Mouse (Mus musculus): ENCODE measurements around the gene Kcnt2. TPM values are rescaled to one million over a fixed set of nuclear protein-coding genes. Genes with fewer than 3 reads are reported as not detected.

Gene Kcnt2
- polyA plus RNA-seq, 1 experiment: not detected

- Histone ChIP-seq H3K4me1 (ENCODE audit: control insufficient read depth, insufficient read depth, low read length) (no peaks in the 10 kb centered on the region), H3K27ac (ENCODE audit: insufficient read depth, low read depth, low read length) (no peak overlapping the region), H3K4me3 (ENCODE audit: insufficient read depth, low read length) (no peak overlapping the region)
- no peak for TF ChIP-seq CTCF (IDR thresholded peaks at IDR 0.05; ENCODE audit: low read depth, low read length)
- no peak for TF ChIP-seq POLR2A (IDR thresholded peaks at IDR 0.05; ENCODE audit: borderline replicate concordance, low read depth, low read length)
These were observed 296.1 kb downstream of the Kcnt2 start for GRCm38 (mm10) chr1:140542066-140542465.

GRCm38 (mm10) chr1:140548711-140549110 is 302.8 kb downstream of the Kcnt2 start:
- Histone ChIP-seq H3K4me3 (ENCODE audit: insufficient read depth, low read length) (no peak overlapping the region), H3K4me1 (ENCODE audit: control insufficient read depth, insufficient read depth, low read length) (no peaks in the 10 kb centered on the region), H3K27ac (ENCODE audit: insufficient read depth, low read depth, low read length) (no peak overlapping the region)
- TF ChIP-seq POLR2A (IDR thresholded peaks at IDR 0.05; ENCODE audit: borderline replicate concordance, low read depth, low read length): no peak
- TF ChIP-seq CTCF (IDR thresholded peaks at IDR 0.05; ENCODE audit: low read depth, low read length): no peak

DNA sequence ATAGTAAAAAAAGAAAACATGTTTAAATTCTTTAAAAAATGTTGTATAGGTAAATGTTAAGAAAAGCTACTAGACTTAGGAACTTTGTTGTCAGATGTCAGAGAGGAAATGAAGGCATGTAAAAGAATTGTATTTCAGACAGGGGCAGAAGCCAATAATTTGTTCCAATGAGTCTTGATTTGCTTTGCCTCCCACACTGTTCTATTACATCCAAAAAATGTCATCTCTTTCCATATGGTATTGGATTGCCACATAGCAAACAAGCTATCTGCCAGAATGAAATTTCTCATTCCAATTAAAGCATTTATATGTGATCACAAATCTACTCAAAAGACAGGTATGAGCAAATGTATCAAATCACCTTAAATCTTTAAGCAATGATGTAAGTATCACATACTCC is 314.8 kb downstream of the Kcnt2 start:
- Histone ChIP-seq H3K27ac (ENCODE audit: insufficient read depth, low read depth, low read length) (no peak overlapping the region), H3K4me3 (ENCODE audit: insufficient read depth, low read length) (no peak overlapping the region), H3K4me1 (ENCODE audit: control insufficient read depth, insufficient read depth, low read length) (no peaks in the 10 kb centered on the region)
- TF ChIP-seq POLR2A (IDR thresholded peaks at IDR 0.05; ENCODE audit: borderline replicate concordance, low read depth, low read length) (no peak), CTCF (IDR thresholded peaks at IDR 0.05; ENCODE audit: low read depth, low read length) (no peak)

DNA sequence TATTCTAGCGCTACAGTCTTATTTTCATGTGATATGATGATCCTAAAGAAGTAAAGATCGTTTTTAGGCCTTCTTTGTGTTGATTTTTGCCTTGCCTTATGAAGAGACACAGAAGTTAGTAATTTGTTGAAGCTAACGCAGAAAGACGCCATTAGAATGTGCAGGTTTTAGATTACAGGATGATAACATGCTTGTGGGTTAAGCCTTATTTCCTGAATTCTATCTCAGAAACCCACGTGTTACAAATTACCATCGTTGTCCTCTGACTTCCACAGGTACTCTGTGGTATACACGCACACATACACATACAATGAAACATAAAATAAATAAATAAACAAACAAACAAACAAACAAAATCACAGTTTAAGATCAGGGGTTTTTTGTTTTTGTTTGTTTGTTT is 326.2 kb downstream of the Kcnt2 start:
- Histone ChIP-seq H3K4me1 (ENCODE audit: control insufficient read depth, insufficient read depth, low read length) (no peaks in the 10 kb centered on the region), H3K27ac (ENCODE audit: insufficient read depth, low read depth, low read length) (no peak overlapping the region), H3K4me3 (ENCODE audit: insufficient read depth, low read length) (no peak overlapping the region)
- TF ChIP-seq CTCF (IDR thresholded peaks at IDR 0.05; ENCODE audit: low read depth, low read length) (no peak), POLR2A (IDR thresholded peaks at IDR 0.05; ENCODE audit: borderline replicate concordance, low read depth, low read length) (no peak)

DNA sequence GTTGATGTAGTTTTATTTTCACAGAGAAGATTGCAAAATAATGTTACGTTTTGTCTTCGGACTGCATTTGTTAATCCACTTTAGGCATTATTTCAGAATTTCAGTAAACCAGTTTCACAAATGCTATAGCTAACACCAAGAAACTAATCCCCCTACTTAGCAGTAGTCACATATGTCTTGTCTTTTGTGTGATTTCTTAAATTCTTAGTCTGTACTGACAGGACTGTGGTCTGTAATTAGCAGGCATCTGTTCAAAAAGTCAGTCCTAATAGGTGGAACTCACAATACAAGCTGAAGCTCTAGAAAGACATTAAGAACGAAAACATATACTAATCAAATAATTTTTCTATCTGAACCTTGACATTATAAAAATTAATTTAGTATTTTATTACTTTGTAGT is 332.6 kb downstream of the Kcnt2 start:
- no peak overlapping the region for H3K27ac ChIP-seq (ENCODE audit: insufficient read depth, low read depth, low read length)
- H3K4me3 ChIP-seq (ENCODE audit: insufficient read depth, low read length): no peak overlapping the region
- no peak for TF ChIP-seq POLR2A (IDR thresholded peaks at IDR 0.05; ENCODE audit: borderline replicate concordance, low read depth, low read length)
- no peak for TF ChIP-seq CTCF (IDR thresholded peaks at IDR 0.05; ENCODE audit: low read depth, low read length)
- H3K4me1 ChIP-seq (ENCODE audit: control insufficient read depth, insufficient read depth, low read length): no peaks in the 10 kb centered on the region

GRCm38 (mm10) chr1:140588302-140588701 is 342.3 kb downstream of the Kcnt2 start:
- no peaks in the 10 kb centered on the region for H3K4me1 ChIP-seq (ENCODE audit: control insufficient read depth, insufficient read depth, low read length)
- no peak overlapping the region for H3K27ac ChIP-seq (ENCODE audit: insufficient read depth, low read depth, low read length)
- H3K4me3 ChIP-seq (ENCODE audit: insufficient read depth, low read length): no peak overlapping the region
- no peak for TF ChIP-seq POLR2A (IDR thresholded peaks at IDR 0.05; ENCODE audit: borderline replicate concordance, low read depth, low read length)
- no peak for TF ChIP-seq CTCF (IDR thresholded peaks at IDR 0.05; ENCODE audit: low read depth, low read length)

DNA sequence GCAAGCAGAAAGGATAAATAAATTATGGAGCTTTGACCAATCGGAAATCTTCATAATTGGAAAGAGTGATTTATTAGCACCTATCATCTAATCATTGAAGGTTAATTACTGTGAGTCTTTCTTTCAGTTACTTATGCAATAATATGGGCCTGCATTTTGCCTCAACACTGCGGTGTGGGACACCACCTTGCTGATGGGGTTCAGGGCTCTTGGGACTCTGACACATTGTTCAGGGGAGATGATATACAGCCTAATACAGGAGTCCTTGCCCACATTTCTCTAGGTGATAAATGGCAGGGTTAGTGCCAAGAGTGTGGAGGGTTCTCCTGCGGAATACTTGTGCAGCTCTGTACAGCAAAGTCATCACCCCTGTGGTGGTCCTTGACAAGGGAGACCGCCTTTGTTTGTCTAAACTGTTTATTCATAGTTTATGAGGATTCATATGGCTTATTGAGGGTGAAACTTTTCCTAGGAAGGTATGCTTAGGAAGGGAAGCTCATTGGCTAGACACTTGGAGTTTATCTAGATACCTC is 362.9 kb downstream of the Kcnt2 start:
- Histone ChIP-seq H3K27ac (ENCODE audit: insufficient read depth, low read depth, low read length) (no peak overlapping the region), H3K4me1 (ENCODE audit: control insufficient read depth, insufficient read depth, low read length) (no peaks in the 10 kb centered on the region), H3K4me3 (ENCODE audit: insufficient read depth, low read length) (no peak overlapping the region)
- no peak for TF ChIP-seq POLR2A (IDR thresholded peaks at IDR 0.05; ENCODE audit: borderline replicate concordance, low read depth, low read length)
- no peak for TF ChIP-seq CTCF (IDR thresholded peaks at IDR 0.05; ENCODE audit: low read depth, low read length)

GRCm38 (mm10) chr1:140613101-140613500 is 367.1 kb downstream of the Kcnt2 start:
- H3K4me3 ChIP-seq (ENCODE audit: insufficient read depth, low read length): no peak overlapping the region
- H3K4me1 ChIP-seq (ENCODE audit: control insufficient read depth, insufficient read depth, low read length): no peaks in the 10 kb centered on the region
- no peak overlapping the region for H3K27ac ChIP-seq (ENCODE audit: insufficient read depth, low read depth, low read length)
- no peak for TF ChIP-seq POLR2A (IDR thresholded peaks at IDR 0.05; ENCODE audit: borderline replicate concordance, low read depth, low read length)
- TF ChIP-seq CTCF (IDR thresholded peaks at IDR 0.05; ENCODE audit: low read depth, low read length): no peak

DNA sequence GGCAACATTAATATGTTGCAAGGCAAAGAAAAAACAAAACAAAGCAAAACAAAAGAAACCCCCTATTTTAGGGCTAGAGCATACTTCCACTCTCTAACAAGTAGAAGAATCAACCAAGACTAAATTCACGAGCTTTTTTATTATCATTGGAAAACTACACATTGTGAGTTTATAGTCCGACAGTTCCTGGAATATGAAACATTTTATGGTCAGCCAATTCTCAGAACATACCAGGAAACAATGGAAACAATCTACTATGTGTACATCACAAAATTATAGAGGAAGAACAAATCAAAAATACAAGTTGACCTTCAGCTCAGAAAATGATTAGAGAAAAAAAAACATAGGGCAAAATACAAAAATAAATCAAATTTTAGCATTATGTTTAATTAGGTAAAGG is 368.9 kb downstream of the Kcnt2 start:
- TF ChIP-seq CTCF (IDR thresholded peaks at IDR 0.05; ENCODE audit: low read depth, low read length): no peak
- no peak for TF ChIP-seq POLR2A (IDR thresholded peaks at IDR 0.05; ENCODE audit: borderline replicate concordance, low read depth, low read length)
- Histone ChIP-seq H3K4me1 (ENCODE audit: control insufficient read depth, insufficient read depth, low read length) (no peaks in the 10 kb centered on the region), H3K27ac (ENCODE audit: insufficient read depth, low read depth, low read length) (no peak overlapping the region), H3K4me3 (ENCODE audit: insufficient read depth, low read length) (no peak overlapping the region)

DNA sequence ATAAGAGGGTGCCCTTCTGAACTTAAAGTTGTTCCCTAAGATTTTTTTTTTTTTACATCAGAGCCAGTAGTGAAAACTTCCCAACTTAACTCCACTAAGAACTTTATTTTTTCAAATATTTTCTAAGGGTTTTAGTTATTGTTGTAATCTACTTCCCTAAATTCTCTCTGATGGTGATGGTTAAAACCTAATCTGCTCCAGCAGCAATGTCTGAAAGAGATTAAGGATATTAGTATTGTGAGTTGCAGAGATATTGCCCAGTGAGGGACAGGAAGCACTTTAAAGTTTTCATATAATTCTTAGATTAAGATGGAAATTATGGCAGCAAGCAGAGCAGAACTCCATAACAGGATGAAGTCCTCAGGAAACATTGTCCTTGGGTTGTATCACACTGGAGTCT is 372.2 kb downstream of the Kcnt2 start:
- Histone ChIP-seq H3K27ac (ENCODE audit: insufficient read depth, low read depth, low read length) (no peak overlapping the region), H3K4me3 (ENCODE audit: insufficient read depth, low read length) (no peak overlapping the region), H3K4me1 (ENCODE audit: control insufficient read depth, insufficient read depth, low read length) (no peaks in the 10 kb centered on the region)
- TF ChIP-seq CTCF (IDR thresholded peaks at IDR 0.05; ENCODE audit: low read depth, low read length) (no peak), POLR2A (IDR thresholded peaks at IDR 0.05; ENCODE audit: borderline replicate concordance, low read depth, low read length) (no peak)

DNA sequence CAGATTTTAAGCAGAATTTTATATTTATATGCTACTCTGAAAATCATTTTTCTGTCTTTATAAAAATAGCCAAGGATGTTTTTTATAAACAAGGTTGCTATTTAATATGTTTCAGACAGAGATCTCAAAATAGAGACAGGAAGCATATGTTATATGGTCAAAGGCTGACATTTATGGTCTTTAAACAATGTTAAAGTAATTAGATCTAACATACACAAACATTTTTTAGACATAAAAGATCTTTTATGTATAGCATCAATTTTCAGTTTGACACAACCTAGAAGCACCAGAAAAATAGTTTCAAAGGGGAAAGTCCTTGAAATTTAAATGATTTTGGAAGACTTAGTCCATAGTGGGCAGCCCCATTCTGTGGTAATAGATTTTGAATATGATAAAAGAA is 379.0 kb downstream of the Kcnt2 start:
- no peak overlapping the region for H3K27ac ChIP-seq (ENCODE audit: insufficient read depth, low read depth, low read length)
- TF ChIP-seq CTCF (IDR thresholded peaks at IDR 0.05; ENCODE audit: low read depth, low read length): no peak
- H3K4me1 ChIP-seq (ENCODE audit: control insufficient read depth, insufficient read depth, low read length): no peaks in the 10 kb centered on the region
- H3K4me3 ChIP-seq (ENCODE audit: insufficient read depth, low read length): no peak overlapping the region

Data from bone marrow macrophage, adult 2 months (primary cell).